Mouse (Mus musculus): Measurements from ENCODE around the gene Olfr976.
"Not testable (repeated sequence)": the region's sequence is repeated elsewhere in the genome, so short reads cannot be mapped to it uniquely, and the experiment has no call there.

Olfr976 gene

DNA sequence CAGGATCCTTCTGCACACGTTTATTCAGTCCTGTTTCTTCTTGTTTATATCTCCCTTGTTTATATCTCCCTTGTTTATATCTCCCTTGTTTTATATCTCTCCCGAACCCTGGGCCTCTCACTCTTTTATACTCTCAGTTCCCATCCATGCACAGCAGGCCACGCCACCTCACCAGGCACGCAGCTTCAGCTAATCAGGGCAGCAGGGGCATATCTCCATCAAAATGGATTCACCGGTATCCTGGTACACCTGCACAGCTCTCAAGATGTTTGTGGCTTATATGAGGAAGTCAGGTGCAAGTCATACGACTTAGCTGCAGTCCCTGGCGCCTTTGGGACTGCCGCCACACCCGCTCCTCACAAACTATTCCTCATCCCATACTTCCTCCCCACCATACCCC lies at the start of gene Olfr976:
Olfr976 (minus strand) TSS at position 101 of the 400 bp plus-strand sequence.
- not testable (repeated sequence) for DNase-seq (ENCODE audit: low spot score)

DNA sequence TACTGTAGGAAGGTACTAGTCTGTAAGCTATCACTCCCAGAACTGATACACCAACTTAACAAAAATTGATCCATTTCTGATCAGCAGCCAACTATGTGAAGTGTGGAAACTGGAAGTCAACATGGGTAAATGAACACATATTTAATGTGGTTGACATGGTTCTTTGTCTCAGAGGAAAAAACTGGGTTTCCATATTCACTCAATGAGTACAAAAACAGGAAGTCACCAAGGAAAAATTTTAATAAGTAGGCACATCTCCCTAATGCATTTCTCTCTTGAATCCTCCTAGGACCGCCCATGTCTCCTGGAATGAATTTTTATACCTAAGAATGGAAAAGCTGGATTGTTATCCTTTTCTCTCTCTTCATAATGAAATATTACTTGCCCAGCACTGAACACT lies 48.5 kb upstream of the Olfr976 start, which contains the start of gene Olfr980:
Olfr980 (minus strand) TSS at position 101 of the 400 bp plus-strand sequence.
- no peak for DNase-seq (ENCODE audit: low spot score)

DNA sequence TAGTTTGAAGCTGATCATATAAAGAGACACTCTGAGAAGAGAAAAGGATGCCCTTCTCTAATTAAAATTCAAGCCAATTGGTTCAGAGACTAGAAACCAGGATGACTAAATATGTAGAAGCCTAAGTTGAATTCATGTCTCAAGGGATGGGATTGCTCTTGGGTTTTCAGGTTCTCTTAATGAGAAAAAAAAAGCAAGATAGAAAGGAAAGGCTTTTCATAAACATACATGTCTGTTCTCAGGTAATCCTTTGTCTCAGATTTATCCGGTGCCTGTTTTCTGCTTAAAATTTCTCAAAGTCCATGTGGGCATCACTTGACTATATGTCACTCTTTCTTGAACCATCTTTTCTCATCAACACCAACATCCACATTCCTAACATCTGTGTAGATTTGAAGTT lies 42.4 kb upstream of the Olfr976 start, which contains the start of gene Olfr979:
Olfr979 (minus strand) TSS at position 101 of the 400 bp plus-strand sequence.
- no peak for DNase-seq (ENCODE audit: low spot score)

DNA sequence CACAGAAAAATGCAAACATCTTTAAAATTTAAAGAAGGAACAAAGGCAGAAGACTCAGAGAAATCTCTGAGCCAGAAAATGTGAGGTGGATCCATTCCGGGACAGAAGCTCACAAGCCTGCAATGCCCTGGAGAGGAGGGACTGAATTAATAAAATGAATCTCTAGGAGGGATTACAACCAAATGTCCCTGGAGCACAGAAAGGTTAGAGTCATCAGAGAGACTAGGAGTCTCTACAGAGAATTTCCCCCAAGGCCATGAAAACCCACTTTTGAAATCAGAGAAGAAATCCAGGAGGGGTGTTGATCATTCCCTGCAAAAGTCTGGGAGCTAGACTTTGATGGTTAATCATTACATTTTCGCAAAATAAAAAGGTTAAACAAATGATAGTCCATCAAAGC lies 30.9 kb upstream of the Olfr976 start, which contains the start of gene Olfr978:
Olfr978 (plus strand) TSS at position 301 of the 400 bp plus-strand sequence.
- DNase-seq (ENCODE audit: low spot score) = no peak

DNA sequence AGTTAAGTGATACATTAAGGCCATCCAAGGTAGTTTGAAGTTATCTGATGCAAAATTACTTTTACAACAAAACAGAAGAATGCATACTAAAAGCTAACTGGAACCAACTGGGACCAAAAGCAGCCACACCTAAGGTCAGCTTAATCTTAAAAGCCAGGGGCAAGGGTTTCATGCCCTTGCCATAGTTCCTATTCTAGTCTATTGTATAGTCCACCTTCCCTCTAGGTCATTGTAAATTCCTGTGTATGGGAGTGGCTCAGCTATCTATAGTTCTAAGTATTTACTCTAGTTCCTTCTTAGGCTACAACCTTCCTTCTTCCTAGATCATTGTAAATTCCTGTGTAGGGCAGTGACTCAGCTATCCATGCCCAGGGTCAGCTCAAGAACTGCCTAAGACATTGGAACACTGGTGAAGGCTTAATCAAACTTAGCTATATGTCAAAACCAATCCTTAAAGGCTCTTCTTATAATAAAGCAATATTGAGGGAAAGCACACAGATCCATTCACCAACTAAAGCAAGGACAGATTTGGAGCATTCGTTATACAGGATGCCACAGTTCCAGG lies 15.7 kb upstream of the Olfr976 start:
- DNase-seq (ENCODE audit: low spot score) = not testable (repeated sequence)

DNA sequence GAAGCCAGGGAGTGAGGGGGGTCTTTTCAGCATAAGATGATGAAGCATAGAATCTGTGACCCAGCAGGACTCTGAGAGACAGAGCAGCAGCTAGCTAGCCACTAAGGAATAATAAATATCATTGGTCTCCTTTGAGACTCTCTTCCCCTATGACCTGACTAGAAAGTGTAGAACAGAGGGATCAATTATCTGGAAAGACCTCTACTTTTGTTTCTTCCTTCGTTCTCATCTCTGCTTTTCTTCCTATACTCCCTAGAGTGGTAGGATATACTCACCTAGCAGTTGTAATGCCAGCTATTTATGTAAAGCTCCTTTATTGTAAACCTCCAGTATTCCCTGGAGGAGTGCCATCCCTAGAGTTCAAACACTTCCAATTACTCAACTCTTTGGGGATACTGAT lies 9.0 kb downstream of the Olfr976 start, which contains the start of gene Olfr975:
Olfr975 (minus strand) TSS at position 101 of the 400 bp plus-strand sequence.
- no peak for DNase-seq (ENCODE audit: low spot score)

DNA sequence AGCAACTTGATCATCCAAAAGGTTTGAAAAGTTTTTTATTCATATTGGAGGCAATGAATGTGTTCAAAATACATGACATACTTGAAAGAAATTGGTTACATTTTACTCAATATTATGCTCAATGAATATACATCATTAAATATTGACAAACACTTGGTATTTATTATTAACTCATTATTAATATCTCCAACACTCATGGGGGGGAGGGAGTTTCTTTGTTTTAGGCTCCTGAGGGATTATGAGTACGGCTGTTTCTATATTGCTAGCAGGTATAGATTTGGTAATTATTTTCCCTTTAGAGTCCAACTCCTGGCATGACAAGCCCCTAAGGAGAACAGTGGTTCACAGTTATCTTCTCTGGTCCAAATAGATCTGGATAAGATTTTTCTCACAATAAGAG lies 23.7 kb downstream of the Olfr976 start, which contains the start of gene Olfr974:
Olfr974 (plus strand) TSS at position 301 of the 400 bp plus-strand sequence.
- no peak for DNase-seq (ENCODE audit: low spot score)

DNA sequence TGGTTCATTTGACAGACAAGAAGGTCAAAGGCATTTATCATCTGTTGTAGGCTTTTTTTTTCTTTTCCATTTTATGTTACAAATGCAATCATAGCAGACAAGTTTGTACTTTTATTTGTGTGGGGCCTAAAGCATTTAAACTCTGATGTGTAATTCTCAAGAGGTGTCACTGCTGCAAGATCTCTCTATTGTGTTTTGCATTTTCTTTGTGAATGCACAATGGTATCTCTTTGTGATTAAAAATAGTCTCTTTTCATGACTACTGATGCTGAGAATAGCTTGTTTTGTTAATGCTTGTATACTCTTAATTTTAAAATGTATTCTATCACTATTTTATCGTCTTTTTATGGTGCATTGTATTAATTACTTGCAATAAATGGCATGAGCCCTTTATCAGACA lies 32.1 kb downstream of the Olfr976 start:
- DNase-seq (ENCODE audit: low spot score) = not testable (repeated sequence)

DNA sequence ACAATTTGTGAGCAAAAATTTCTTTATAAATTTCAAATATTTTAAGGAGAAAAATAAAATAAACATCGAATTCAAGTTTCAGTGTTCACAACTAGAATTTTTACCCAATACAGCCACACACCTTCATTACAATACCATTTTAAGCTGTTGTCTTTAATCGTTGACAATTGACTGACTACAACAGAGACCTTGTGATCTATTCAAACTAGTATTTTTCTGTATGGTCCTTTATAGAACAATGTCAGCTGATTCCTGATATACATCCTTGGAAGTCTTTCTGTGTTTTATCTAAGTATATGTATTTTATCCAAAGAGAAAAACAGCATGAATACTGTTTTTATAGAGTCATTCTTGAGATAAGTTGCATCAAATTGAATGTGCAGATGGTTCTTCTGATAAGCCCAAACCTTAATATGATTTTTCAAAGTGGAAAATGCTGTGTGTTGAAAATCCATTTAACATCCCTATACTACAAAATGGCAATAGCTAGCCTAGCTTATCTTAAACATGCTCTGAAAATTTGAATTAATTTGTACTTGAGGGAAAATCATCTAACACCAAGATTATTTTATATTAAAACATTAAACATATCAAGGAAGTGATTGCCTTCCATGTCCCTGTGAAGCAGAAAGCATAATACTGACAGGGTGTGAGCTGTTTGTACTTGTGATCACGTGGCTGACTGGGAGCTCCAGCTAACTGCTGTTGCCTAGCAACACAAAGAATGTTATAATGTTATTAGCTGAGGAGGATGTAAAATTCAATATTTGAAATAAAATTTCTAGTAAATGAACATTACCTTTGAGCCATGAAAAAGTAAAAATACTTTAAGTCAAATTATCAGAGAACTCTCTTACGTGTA lies 32.7 kb downstream of the Olfr976 start:
- DNase-seq (ENCODE audit: low spot score) = not testable (repeated sequence)

DNA sequence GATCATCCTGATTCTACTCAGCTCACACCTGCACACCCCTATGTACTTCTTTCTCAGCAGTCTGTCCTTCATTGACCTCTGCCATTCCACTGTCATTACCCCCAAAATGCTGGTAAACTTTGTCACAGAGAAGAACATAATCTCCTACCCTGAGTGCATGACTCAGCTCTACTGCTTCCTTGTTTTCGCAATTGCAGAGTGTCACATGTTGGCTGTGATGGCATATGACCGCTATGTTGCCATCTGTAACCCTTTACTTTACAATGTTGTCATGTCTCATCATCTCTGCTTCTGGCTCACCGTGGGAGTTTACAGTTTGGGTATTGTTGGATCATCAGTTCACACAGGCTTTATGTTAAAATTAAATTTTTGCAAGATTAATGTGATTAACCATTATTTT lies 51.0 kb downstream of the Olfr976 start:
- no peak for DNase-seq (ENCODE audit: low spot score)

DNA sequence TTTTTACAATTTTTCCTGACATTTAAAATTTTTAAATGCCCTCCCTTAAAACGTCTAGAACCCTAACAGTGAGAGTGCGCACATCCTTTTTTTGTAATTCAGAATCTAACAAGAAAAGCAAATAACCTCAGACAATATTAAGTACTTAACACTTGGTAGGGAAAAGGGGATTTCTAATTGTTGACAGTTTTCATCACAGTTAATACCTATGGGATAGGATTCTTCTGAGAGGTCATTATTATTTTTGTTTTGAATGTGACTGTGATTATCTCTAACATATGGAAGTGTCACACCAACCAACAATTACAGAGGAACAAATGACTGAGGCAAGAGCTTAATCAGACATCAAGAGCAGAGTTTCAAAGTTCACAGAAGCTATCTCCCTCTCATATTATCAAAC lies 53.9 kb downstream of the Olfr976 start, which contains the start of gene Olfr229:
Olfr229 (plus strand) TSS at position 301 of the 400 bp plus-strand sequence.
- DNase-seq (ENCODE audit: low spot score) = no peak

DNA sequence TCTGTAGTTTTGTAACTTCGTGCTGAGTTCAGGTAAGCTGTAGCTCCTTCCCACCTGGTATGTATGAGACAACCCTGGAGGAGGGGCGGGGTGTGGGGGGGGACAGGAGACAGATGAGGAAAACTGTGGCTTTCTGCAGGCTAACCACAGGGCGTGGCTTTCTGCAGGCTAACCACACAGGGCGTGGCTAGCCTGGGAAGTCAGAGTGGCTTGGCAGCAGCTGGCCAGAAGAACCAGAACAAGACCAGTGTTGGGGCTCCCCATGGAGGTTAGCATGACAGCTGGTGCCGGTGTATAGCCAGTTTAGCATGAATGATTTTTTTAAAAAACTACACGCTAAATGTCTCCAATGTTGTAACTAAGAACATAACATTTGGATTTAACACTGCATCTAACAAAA lies 55.8 kb downstream of the Olfr976 start:
- no peak for DNase-seq (ENCODE audit: low spot score)
